Mouse (Mus musculus) E14TG2a.4 (cell line): ENCODE measurements around the gene Ube2d1.

Source experiments
- CTCF ChIP-seq: conservative IDR thresholded peaks from 2 replicates; pipeline ENCODE4 v1.5.1; 2014; ENCODE audit warnings: low read length
- POU5F1 ChIP-seq: IDR thresholded peaks from 2 replicates; pipeline ENCODE4 v1.6.1; 2014; ENCODE audit warnings: low read length, borderline replicate concordance

- TF ChIP-seq CTCF = no peak
- TF ChIP-seq POU5F1 = no peak
These were observed 17.6 kb downstream of the Ube2d1 start for GRCm38 (mm10) chr10:71267511-71267910.
